Mouse (Mus musculus) limb, embryonic 15.5 days (tissue): ENCODE data around the gene Tceanc2. TPM values are rescaled to one million over a fixed set of nuclear protein-coding genes. Genes with fewer than 3 reads are reported as not detected.
"Not testable (repeated sequence)": the region's sequence is repeated elsewhere in the genome, so short reads cannot be mapped to it uniquely, and the experiment has no call there.

ENCODE experiments used
- ATAC-seq: fragments of 200-750 bp; cut with Nextera tagmentation; 2 replicates; pipeline ENCODE4 v1.8.0; 2017; ENCODE audit warnings: low read depth, moderate TSS enrichment; ENCODE audit not compliant: insufficient number of reproducible peaks, low FRiP score, low TSS enrichment
- H3K27ac ChIP-seq: fragments of 300-500 bp; sonication (generic); 2 replicates; pipeline ENCODE4 v1.5.1; 2015; ENCODE audit warnings: moderate library complexity, mild to moderate bottlenecking, inconsistent platforms
- H3K27me3 ChIP-seq: fragments of 300-500 bp; sonication (generic); 2 replicates; pipeline ENCODE4 v1.6.1; 2015; ENCODE audit warnings: inconsistent platforms
- H3K36me3 ChIP-seq: fragments of 300-500 bp; sonication (generic); 2 replicates; pipeline ENCODE4 v1.6.1; 2015; ENCODE audit warnings: inconsistent platforms
- H3K4me1 ChIP-seq: fragments of 300-500 bp; sonication (generic); 2 replicates; pipeline ENCODE4 v1.6.1; 2015; ENCODE audit warnings: inconsistent platforms
- H3K4me2 ChIP-seq: fragments of 300-500 bp; sonication (generic); 2 replicates; pipeline ENCODE4 v1.6.1; 2015; ENCODE audit warnings: mild to moderate bottlenecking, inconsistent platforms
- H3K4me3 ChIP-seq: fragments of 300-500 bp; sonication (generic); 2 replicates; pipeline ENCODE4 v1.5.1; 2015; ENCODE audit warnings: mild to moderate bottlenecking, inconsistent platforms
- H3K9ac ChIP-seq: fragments of 300-500 bp; sonication (generic); 2 replicates; pipeline ENCODE4 v1.6.1; 2015; ENCODE audit warnings: inconsistent platforms
- H3K9me3 ChIP-seq: fragments of 300-500 bp; sonication (generic); 2 replicates; pipeline ENCODE4 v1.6.1; 2016; ENCODE audit warnings: inconsistent platforms
- WGBS: fragments of 180-500 bp; shearing (Covaris S2); methylation state at CpG from one replicate; pipeline ENCODE4 v1.1.7; 2015; 5-methylcytosine and 5-hydroxymethylcytosine counted together
- polyA plus RNA-seq: library from polyadenylated mRNA; unstranded; fragments of >200 nt; fragmentation: Nextera tagmentation; extraction: Ambion mirVana; gene quantifications from 2 replicates; pipeline ENCODE4 v1.2.1, GENCODE M21; 2015

The Tceanc2 gene
- polyA plus RNA-seq, 1 experiment from 2014 or later: 53.4 TPM

DNA sequence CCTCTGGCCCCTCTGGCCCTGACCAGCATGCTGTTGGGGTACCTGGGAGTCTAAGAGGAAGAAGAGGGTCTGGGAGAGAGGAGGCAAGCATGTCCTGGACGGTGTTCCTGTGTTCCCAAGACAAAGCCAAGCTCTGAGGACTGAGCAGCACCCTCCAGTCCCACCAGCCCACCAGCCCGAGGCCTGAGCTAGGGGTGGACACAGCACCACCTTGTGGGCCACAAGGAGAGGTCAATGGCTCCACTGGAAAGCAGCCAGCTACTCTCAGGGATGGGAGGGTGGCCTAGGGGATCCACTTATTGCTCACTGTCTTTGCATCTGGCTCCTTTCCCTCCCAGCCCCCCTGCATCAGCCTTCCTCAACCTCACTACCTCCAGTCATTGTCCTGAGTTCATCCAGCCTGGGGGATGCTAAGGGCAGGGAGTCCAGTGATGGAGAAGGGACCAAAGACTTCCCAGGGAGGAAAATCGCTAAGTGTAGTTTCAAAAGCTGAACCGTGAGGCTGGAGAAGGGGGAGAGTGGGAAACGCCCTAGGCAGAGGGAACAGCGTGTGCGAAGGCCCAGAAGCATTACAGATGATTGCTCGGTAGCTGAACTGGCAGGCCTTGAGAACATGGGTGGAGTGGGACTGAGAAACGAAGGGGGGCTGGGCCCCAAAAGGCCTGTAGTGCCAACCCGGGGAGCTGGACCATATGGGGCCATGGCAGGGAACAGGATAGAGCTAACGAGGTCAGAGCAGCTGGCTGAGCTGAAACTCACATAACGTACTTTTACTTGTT is 57.6 kb downstream of the Tceanc2 start:
- no peak overlapping the region for H3K27ac ChIP-seq
- H3K4me1 ChIP-seq: peaks cover 23% of the 10 kb centered on the region
- H3K4me3 ChIP-seq: no peak overlapping the region
- no peak overlapping the region for H3K4me2 ChIP-seq
- 42% methylated on average over 12 of the region's 12 CpGs for WGBS
- no peak overlapping the region for H3K9ac ChIP-seq
- no peaks in the 10 kb centered on the region for H3K36me3 ChIP-seq
- ATAC-seq: no peak
- no peaks in the 10 kb centered on the region for H3K27me3 ChIP-seq
- H3K9me3 ChIP-seq: no peaks in the 10 kb centered on the region

DNA sequence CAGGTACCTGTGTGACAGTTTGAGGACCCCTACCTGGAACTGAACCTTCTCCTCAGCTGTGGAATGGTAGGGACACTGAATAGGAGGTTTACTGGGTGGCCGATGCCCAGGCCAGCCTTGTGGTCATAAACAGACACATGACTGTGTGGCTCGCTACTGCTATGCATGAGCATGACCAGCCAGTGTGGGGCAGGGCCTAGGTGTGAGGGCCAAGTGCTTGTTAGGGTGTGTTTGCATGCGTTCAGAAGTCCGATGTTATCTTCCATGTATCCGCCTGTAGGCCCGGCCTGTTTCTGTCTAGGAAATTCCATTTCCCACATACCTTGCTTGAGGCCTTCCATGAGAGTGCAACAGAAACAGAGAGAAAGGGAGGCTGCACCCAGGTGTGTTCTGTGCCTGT is 58.2 kb downstream of the Tceanc2 start:
- Histone ChIP-seq H3K9me3 (no peaks in the 10 kb centered on the region), H3K27me3 (no peaks in the 10 kb centered on the region), H3K9ac (no peak overlapping the region), H3K27ac (no peak overlapping the region), H3K36me3 (no peaks in the 10 kb centered on the region), H3K4me3 (no peak overlapping the region), H3K4me2 (no peak overlapping the region), H3K4me1 (peaks cover 23% of the 10 kb centered on the region)
- no peak for ATAC-seq
- 80% methylated on average over 6 of the region's 6 CpGs for WGBS

DNA sequence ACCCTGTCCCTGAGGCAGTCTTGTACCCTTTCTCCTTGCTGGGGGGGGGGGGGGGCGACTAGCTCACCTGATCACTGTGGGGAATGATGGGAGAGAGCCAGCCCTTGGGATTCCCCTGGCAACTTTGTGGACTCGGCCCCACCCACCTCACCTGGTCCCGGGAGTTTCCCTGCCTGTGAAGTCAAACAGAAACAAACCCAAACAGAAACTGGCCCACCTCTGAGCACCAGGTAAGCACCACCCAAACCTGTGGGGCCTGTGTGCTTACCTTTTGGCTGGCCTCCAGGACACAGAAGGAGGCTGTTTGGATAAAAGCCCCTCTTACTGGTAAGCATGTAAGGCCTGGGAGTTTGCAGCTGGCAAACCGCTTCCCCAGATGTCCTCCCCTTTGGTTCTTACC is 59.9 kb downstream of the Tceanc2 start:
- ATAC-seq: no peak
- H3K27ac ChIP-seq: no peak overlapping the region
- no peaks in the 10 kb centered on the region for H3K9me3 ChIP-seq
- H3K36me3 ChIP-seq: no peaks in the 10 kb centered on the region
- H3K9ac ChIP-seq: no peak overlapping the region
- no peaks in the 10 kb centered on the region for H3K27me3 ChIP-seq
- peaks cover 14% of the 10 kb centered on the region for H3K4me1 ChIP-seq
- no peak overlapping the region for H3K4me3 ChIP-seq
- H3K4me2 ChIP-seq: no peak overlapping the region
- WGBS: 49% methylated on average over 4 of the region's 4 CpGs

DNA sequence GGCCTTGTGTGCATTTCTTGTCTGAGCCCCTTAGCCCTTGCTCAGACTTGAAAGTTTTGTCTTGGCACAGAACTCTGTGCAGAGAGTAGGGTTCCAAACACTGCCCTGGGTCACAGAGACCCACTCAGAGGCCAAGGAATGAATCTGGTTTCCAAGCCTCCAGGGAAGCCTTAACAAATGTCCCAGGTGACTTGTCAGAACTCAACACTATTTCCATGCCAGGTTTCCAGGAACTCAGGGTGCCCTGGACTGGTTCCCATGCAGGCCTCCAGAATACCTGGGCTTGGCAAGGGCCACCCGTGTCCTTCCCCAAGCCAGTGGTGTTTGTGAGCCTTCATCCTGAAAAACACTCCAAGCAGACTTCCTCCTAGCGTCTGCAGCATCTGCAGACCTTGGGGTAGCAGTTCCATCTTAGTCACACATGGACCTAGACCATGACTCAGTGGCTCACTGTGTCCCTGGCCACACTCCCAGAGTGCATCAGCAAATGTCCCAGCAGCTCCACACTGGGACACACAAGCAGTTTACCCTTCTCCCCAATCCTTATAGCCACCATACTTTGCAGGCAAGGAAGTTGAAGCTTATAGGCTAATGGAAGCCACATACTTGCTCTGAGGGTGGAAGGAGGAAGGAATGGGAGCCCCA is 61.1 kb downstream of the Tceanc2 start:
- H3K4me2 ChIP-seq: no peak overlapping the region
- H3K27ac ChIP-seq: no peak overlapping the region
- H3K27me3 ChIP-seq: no peaks in the 10 kb centered on the region
- 75% methylated on average over 2 of the region's 2 CpGs for WGBS
- H3K4me1 ChIP-seq: peaks cover 13% of the 10 kb centered on the region
- H3K36me3 ChIP-seq: no peaks in the 10 kb centered on the region
- H3K4me3 ChIP-seq: no peak overlapping the region
- no peaks in the 10 kb centered on the region for H3K9me3 ChIP-seq
- ATAC-seq: no peak
- no peak overlapping the region for H3K9ac ChIP-seq

DNA sequence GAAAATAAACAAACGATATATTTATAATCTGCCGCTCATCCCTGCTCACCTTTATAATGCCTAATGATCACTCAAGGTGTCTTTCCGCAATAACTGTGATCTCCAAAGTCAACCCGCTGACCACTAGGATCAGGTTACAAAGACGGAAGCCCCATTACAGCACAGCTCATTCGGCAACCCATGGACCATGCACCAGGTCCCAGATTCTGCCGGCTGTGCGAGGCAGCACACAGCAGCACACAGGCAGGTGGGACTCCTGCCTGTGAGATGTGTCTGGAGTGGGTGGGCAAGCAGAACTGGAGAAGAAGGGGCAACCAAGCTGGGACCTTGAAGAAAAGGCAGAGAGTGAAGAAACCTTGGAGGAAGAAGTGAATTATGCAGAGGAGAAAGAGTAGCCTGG is 64.6 kb downstream of the Tceanc2 start:
- WGBS: 26% methylated on average over 8 of the region's 8 CpGs
- H3K9me3 ChIP-seq: no peaks in the 10 kb centered on the region
- H3K4me2 ChIP-seq: no peak overlapping the region
- no peak overlapping the region for H3K4me3 ChIP-seq
- no peak for ATAC-seq
- H3K36me3 ChIP-seq: no peaks in the 10 kb centered on the region
- H3K27me3 ChIP-seq: no peaks in the 10 kb centered on the region
- peaks cover 5% of the 10 kb centered on the region; the same call in 1 of the 2 replicates for H3K4me1 ChIP-seq
- H3K27ac ChIP-seq: no peak overlapping the region
- H3K9ac ChIP-seq: no peak overlapping the region

DNA sequence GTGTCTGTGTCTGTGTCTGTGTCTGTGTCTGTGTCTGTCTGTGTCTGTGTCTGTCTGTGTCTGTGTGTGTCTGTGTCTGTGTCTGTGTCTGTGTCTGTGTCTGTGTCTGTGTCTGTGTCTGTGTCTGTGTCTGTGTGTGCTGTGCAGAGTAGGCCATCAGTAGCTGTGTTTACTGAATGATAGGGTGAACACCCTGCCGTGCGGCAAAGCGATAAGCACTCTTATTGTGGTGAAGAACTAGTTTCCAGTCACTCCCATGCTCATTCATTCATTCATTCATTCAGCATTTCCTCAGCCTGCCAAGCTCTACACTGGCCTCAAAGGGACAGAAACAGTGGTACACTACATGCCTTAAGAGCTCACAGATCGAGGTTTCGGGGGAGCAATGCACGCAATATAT is 69.7 kb downstream of the Tceanc2 start:
- H3K9ac ChIP-seq, H3K4me1 ChIP-seq, H3K36me3 ChIP-seq, H3K4me3 ChIP-seq, H3K4me2 ChIP-seq, ATAC-seq, H3K9me3 ChIP-seq, H3K27me3 ChIP-seq, H3K27ac ChIP-seq: not testable (repeated sequence)
- 91% methylated on average over 6 of the region's 6 CpGs for WGBS

DNA sequence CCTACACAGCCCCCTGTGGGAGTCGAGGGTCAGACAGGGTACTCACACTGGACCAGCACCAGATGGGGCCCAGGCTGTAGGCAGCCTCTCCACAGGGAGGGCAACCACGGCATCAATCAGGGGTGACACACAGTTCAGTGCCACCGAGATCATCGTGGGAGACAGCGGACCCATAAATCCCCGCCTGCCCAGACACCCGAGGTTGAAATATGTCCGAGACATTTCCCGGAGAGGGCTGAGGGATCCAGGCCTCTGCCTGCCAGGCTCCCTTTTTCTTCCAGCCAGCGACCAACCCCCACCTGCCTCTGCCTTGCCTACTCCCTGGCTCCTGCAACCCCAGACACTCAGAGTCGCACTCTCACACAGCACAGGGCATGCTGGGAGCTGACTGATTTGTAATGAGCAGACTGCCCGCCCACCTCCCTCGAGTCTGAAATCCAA is 70.6 kb downstream of the Tceanc2 start:
- H3K4me3 ChIP-seq: no peak overlapping the region
- H3K27ac ChIP-seq: no peak overlapping the region
- H3K4me1 ChIP-seq: peaks cover 5% of the 10 kb centered on the region
- 0 out of 2 replicates have a peak overlapping the region, but pooled peaks have one; percentile 7 for H3K4me2 ChIP-seq
- WGBS: 23% methylated on average over 13 of the region's 13 CpGs
- no peaks in the 10 kb centered on the region for H3K36me3 ChIP-seq
- peak overlapping the region; percentile 7; the same call in 1 of the 2 replicates for H3K9ac ChIP-seq
- no peak for ATAC-seq
- H3K27me3 ChIP-seq: no peaks in the 10 kb centered on the region
- no peaks in the 10 kb centered on the region for H3K9me3 ChIP-seq

DNA sequence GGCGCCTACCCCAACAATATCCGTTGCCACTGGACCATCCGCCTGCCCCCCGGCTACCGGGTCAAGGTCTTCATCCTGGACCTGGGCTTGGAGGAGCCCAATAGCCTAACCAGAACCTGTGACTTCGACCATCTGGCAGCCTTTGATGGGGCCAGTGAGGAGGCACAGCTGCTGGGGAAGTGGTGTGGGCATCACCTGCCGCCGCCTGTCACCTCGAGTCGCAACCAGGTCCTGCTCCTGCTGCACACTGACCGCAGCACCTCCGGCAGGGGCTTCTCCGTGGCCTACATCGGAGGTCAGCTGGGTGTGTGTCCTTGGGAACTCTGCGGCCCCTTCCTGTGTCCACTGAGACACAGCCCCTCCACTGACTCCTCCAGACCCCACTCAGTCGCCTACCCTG is 72.1 kb downstream of the Tceanc2 start:
- Histone ChIP-seq H3K4me1 (peaks cover 5% of the 10 kb centered on the region), H3K4me3 (no peak overlapping the region), H3K36me3 (no peaks in the 10 kb centered on the region), H3K4me2 (no peak overlapping the region), H3K9me3 (no peaks in the 10 kb centered on the region), H3K27ac (no peak overlapping the region), H3K27me3 (no peaks in the 10 kb centered on the region), H3K9ac (no peak overlapping the region)
- no peak for ATAC-seq
- 85% methylated on average over 16 of the region's 16 CpGs for WGBS

DNA sequence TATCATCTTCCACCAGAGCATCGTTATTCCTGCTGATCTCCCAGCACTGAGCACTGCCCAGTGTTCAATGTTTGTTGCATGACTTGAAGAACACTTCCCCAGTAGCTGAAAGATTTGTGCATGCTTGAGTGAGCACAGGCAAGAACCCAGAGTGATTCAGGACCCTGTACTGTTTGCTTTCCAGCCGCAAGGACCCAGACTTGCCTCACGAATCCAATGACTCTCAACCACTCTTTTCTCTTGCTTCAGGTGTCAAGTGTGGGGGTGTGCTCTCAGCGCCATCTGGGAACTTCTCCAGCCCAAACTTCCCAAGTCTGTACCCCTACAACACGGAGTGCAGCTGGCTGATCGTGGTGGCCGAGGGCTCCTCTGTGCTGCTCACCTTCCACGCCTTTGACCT is 76.7 kb downstream of the Tceanc2 start:
- no peaks in the 10 kb centered on the region for H3K9me3 ChIP-seq
- H3K9ac ChIP-seq: no peak overlapping the region
- ATAC-seq: no peak
- no peak overlapping the region for H3K4me3 ChIP-seq
- H3K4me2 ChIP-seq: no peak overlapping the region
- H3K27me3 ChIP-seq: no peaks in the 10 kb centered on the region
- peaks cover 10% of the 10 kb centered on the region for H3K4me1 ChIP-seq
- 70% methylated on average over 8 of the region's 8 CpGs for WGBS
- H3K36me3 ChIP-seq: no peaks in the 10 kb centered on the region
- H3K27ac ChIP-seq: no peak overlapping the region

DNA sequence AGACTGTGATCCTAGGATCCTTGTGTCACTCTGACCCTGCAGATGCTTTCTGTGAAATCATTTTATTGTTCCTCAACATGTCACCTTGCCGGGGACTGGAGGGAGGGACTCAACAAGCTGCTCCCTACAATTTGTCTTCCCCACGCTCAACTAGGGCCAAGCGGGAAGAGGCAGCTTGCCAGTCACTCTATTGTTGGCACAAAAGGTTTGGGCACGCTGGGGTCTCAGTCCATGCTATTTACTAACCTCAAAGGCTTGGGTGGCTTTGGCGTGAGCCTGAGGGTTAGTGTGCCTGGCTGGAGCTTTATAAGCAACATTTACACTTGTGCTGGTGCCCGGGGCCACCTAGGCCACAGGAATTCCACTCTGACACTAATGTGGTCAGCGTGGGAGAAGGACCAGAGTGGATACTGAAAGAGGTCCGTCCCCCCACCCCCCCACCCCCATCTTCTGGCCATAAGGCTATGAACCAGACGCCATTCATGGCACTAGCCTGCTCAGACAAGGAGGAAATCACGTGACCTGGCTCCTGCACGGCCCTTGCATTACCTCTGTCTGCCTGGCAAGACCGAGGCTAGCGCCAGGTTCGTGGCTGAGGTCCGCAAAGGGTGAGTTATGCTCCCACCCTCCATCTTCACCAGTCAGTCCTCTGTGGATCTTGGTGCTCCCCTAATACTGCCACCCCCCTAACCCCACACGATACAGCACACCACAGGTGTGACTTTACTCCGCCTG is 80.0 kb downstream of the Tceanc2 start:
- no peaks in the 10 kb centered on the region for H3K9me3 ChIP-seq
- H3K9ac ChIP-seq: no peak overlapping the region
- H3K36me3 ChIP-seq: no peaks in the 10 kb centered on the region
- no peak overlapping the region for H3K4me2 ChIP-seq
- H3K4me1 ChIP-seq: peaks cover 35% of the 10 kb centered on the region
- no peaks in the 10 kb centered on the region for H3K27me3 ChIP-seq
- WGBS: 60% methylated on average over 16 of the region's 17 CpGs
- no peak for ATAC-seq
- no peak overlapping the region for H3K4me3 ChIP-seq
- H3K27ac ChIP-seq: no peak overlapping the region

DNA sequence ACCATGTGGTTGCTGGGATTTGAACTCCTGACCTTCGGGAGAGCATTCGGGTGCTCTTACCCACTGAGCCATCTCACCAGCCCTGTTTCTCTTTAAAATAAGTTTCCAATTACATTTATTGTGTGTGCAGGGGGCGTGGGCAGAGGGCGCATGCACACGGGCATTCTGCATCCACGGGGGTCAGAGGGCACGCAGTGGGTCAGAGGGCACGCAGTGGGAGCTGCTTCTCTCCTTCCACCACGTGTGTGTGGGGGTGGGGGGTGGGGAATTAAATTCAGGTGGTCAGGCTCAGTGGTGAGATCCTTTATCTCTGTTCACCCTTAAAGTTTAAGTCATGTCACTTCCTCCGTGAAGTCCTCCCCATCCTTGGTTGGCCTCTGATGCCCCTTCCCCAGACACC is 80.5 kb downstream of the Tceanc2 start:
- no peak overlapping the region for H3K9ac ChIP-seq

DNA sequence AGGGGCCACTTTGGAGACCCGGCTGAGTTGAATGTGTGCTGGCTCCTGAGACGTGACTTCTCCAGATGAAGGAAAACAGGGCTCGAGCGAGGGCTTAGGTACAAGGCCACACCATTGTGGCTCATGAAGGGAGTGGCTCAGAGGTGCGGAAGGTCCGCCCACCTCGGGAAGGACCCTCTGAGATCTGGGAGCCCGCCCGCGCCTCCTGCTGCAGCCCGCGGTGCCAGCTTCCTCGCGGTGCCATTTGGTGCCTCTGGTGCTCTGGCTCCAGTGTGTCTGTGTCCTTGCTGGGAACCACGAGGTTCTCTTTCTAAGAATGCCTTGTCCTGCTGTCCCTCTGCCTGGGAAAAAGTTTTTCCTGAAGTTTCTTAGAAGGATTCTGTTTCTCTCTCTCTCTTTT is 81.0 kb downstream of the Tceanc2 start:
- Histone ChIP-seq H3K4me2 (0 out of 2 replicates have a peak overlapping the region, but pooled peaks have one; percentile 19), H3K36me3 (no peaks in the 10 kb centered on the region), H3K27me3 (no peaks in the 10 kb centered on the region), H3K9ac (no peak overlapping the region), H3K27ac (no peak overlapping the region), H3K9me3 (no peaks in the 10 kb centered on the region), H3K4me1 (peaks cover 39% of the 10 kb centered on the region), H3K4me3 (no peak overlapping the region)
- 34% methylated on average over 15 of the region's 15 CpGs for WGBS
- ATAC-seq: no peak

More for the DNA sequence above, 80.5 kb downstream of the Tceanc2 start:
- Histone ChIP-seq H3K4me3 (no peak overlapping the region), H3K27ac (no peak overlapping the region), H3K9me3 (no peaks in the 10 kb centered on the region), H3K4me2 (no peak overlapping the region), H3K27me3 (no peaks in the 10 kb centered on the region), H3K4me1 (peaks cover 37% of the 10 kb centered on the region), H3K36me3 (no peaks in the 10 kb centered on the region)
- no peak for ATAC-seq
- WGBS: 61% methylated on average over 10 of the region's 10 CpGs
